ENCODE assay signal across 17 mouse cellular contexts in the genomic region with DNA sequence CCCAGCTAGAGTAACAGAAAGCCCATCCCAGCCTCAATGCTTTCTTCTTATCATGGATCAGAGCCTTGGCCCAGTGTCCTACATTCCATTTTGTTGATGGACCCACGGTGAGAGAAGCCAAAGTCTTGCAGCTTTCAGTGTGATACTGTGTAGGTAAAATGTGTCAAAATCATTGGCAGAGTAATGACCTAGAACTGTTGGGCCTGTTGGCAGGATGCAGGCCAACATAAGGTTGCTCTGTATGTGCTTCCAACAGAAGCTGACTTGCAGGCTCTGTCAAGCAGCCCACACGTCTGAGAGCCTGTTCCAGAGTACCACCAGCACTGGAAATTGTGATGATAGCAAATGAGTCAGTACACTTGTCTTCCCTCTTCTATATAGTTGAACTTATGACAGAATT.
DNase-seq lines count a peak whose midpoint lies in the region; ATAC-seq lines count a peak whose summit lies in the region.
"Had no signal": no experiment of that assay in that cellular context is flagged by ENCODE, and none has a peak within 500 bp of the region (broad histone marks: within the 10 kb centered on the region; RNA-seq: fewer than 3 reads in every experiment).

No protein-coding gene starts in this region.

- H3K4me3 ChIP-seq in heart, embryonic 15.5 days = no peak overlapping the region
- H3K4me3 ChIP-seq in heart, embryonic 10.5 days = no peak overlapping the region
- H3K4me3 ChIP-seq: embryonic facial prominence, embryonic 13.5 days; intestine, embryonic 15.5 days; midbrain, embryonic 12.5 days had no signal

- no peaks in the 10 kb centered on the region for H3K27me3 ChIP-seq in heart, embryonic 15.5 days
- no peaks in the 10 kb centered on the region for H3K27me3 ChIP-seq in heart, embryonic 10.5 days (ENCODE audit: insufficient read depth, poor library complexity, severe bottlenecking)
- H3K27me3 ChIP-seq: embryonic facial prominence, embryonic 13.5 days; intestine, embryonic 15.5 days; midbrain, embryonic 12.5 days had no signal

- H3K27ac ChIP-seq in heart, embryonic 15.5 days = no peak overlapping the region
- H3K27ac ChIP-seq in heart, embryonic 10.5 days = no peak overlapping the region
- H3K27ac ChIP-seq: embryonic facial prominence, embryonic 13.5 days; intestine, embryonic 15.5 days; liver, embryonic 14.5 days; midbrain, embryonic 12.5 days had no signal

- no peak overlapping the region for H3K4me2 ChIP-seq in heart, embryonic 15.5 days
- H3K4me2 ChIP-seq: embryonic facial prominence, embryonic 13.5 days; intestine, embryonic 15.5 days; midbrain, embryonic 12.5 days had no signal

- no peaks in the 10 kb centered on the region for H3K36me3 ChIP-seq in heart, embryonic 15.5 days
- no peaks in the 10 kb centered on the region for H3K36me3 ChIP-seq in heart, embryonic 10.5 days
- H3K36me3 ChIP-seq: embryonic facial prominence, embryonic 13.5 days; intestine, embryonic 15.5 days; midbrain, embryonic 12.5 days had no signal

- 53% methylated on average over 2 of the region's 2 CpGs for WGBS in heart, embryonic 15.5 days
- WGBS in heart, embryonic 10.5 days = 67% methylated on average over 2 of the region's 2 CpGs

- no peaks in the 10 kb centered on the region for H3K9me3 ChIP-seq in heart, embryonic 15.5 days (replicated peaks)
- no peaks in the 10 kb centered on the region for H3K9me3 ChIP-seq in heart, embryonic 10.5 days
- H3K9me3 ChIP-seq: embryonic facial prominence, embryonic 13.5 days; intestine, embryonic 15.5 days; midbrain, embryonic 12.5 days had no signal

- no peak for DNase-seq in heart, embryonic 10.5 days (ENCODE audit: low spot score)
- peak; percentile 14 for DNase-seq in right cerebral cortex, adult 18-20 months
- no peak for DNase-seq in right cerebral cortex, postnatal 4 days
- peak; percentile 30 for DNase-seq in cerebellum, adult 9-11 months
- DNase-seq in layer of hippocampus, postnatal 14 days (ENCODE audit: low spot score in 2 of 2) = peak; percentile 12 to 36
- no peak for DNase-seq in testis, postnatal 14 days (ENCODE audit: low spot score)
- DNase-seq in MN1 (ENCODE audit: low spot score) = no peak
- DNase-seq: adrenal gland, postnatal 36 days; heart, adult 18-20 months; heart, postnatal 14 days; kidney, postnatal 10 days; spleen, adult 18-20 months had no signal

- peak; percentile 22; the same call in 1 of the 2 replicates for ATAC-seq in heart, embryonic 15.5 days (replicated peaks; ENCODE audit: insufficient number of reproducible peaks, insufficient read depth, low FRiP score, low read depth)
- ATAC-seq: intestine, embryonic 15.5 days had no signal

- H3K9ac ChIP-seq in heart, embryonic 15.5 days = no peak overlapping the region
- H3K9ac ChIP-seq: embryonic facial prominence, embryonic 13.5 days; intestine, embryonic 15.5 days; liver, embryonic 14.5 days; midbrain, embryonic 12.5 days had no signal

- no peaks in the 10 kb centered on the region for H3K4me1 ChIP-seq in heart, embryonic 15.5 days (replicated peaks)
- H3K4me1 ChIP-seq in heart, embryonic 10.5 days = no peaks in the 10 kb centered on the region
- H3K4me1 ChIP-seq: embryonic facial prominence, embryonic 13.5 days; intestine, embryonic 15.5 days; midbrain, embryonic 12.5 days had no signal

Comparison
In these comparisons a context has a peak if more than half of its experiments do, and no peak if none do; other contexts are left out.
1. DNase-seq: peak in right cerebral cortex, adult 18-20 months (single experiment), cerebellum, adult 9-11 months (single experiment) and layer of hippocampus, postnatal 14 days (2 of 2); none in heart, embryonic 10.5 days (single experiment), right cerebral cortex, postnatal 4 days (single experiment), testis, postnatal 14 days (single experiment) and MN1 (single experiment).